Mouse (Mus musculus) cerebellum, postnatal 4 days (tissue): ENCODE data around the gene Mis18a.

ENCODE experiments used
- DNase-seq, 2 experiments: peaks; one replicate each; pipeline ENCODE4 v3.0.0; 2022; ENCODE audit warnings: low spot score in 2 of 2, mixed read lengths in 1 of 2

Mis18a gene

GRCm38 (mm10) chr16:90727233-90728115 lies at the start of gene Mis18a:
Gene Mis18a, minus strand, starts transcription at chr16:90727404.
- peak; percentile 91 to 95 for DNase-seq

GRCm38 (mm10) chr16:90775946-90776520 lies 48.8 kb upstream of the Mis18a start:
- DNase-seq: peak in 1 of 2 experiments; percentile 8

GRCm38 (mm10) chr16:90774646-90775045 lies 47.4 kb upstream of the Mis18a start:
- no peak for DNase-seq

GRCm38 (mm10) chr16:90774216-90774615 lies 47.0 kb upstream of the Mis18a start:
- no peak for DNase-seq

- no peak for DNase-seq
These were observed 39.8 kb upstream of the Mis18a start for GRCm38 (mm10) chr16:90766919-90767454.

GRCm38 (mm10) chr16:90765195-90765877 lies 38.1 kb upstream of the Mis18a start:
- no peak for DNase-seq

- DNase-seq: no peak
These were observed 33.3 kb upstream of the Mis18a start for GRCm38 (mm10) chr16:90760515-90760914.

GRCm38 (mm10) chr16:90759335-90759734 lies 32.1 kb upstream of the Mis18a start:
- DNase-seq: no peak

- DNase-seq: no peak
These were observed 26.3 kb upstream of the Mis18a start for GRCm38 (mm10) chr16:90753386-90753941.

- DNase-seq: no peak
These were observed 21.0 kb upstream of the Mis18a start for GRCm38 (mm10) chr16:90748169-90748568.

- no peak for DNase-seq
These were observed 19.9 kb upstream of the Mis18a start for GRCm38 (mm10) chr16:90747143-90747542.

- DNase-seq: no peak
These were observed 11.1 kb upstream of the Mis18a start, which contains the start of gene Mrap for GRCm38 (mm10) chr16:90738092-90738956. Gene Mrap, plus strand, starts transcription at chr16:90738207.

GRCm38 (mm10) chr16:90736672-90737270 lies 9.6 kb upstream of the Mis18a start:
- DNase-seq: no peak

GRCm38 (mm10) chr16:90735611-90736010 lies 8.4 kb upstream of the Mis18a start:
- DNase-seq: no peak

- no peak for DNase-seq
These were observed 490 bp downstream of the Mis18a start for GRCm38 (mm10) chr16:90726600-90727227.

- no peak for DNase-seq
These were observed 3.2 kb downstream of the Mis18a start for GRCm38 (mm10) chr16:90724051-90724450.

- no peak for DNase-seq
These were observed 16.9 kb downstream of the Mis18a start for GRCm38 (mm10) chr16:90710313-90710712.

GRCm38 (mm10) chr16:90709711-90710289 lies 17.4 kb downstream of the Mis18a start:
- DNase-seq: peak; percentile 59 to 79

GRCm38 (mm10) chr16:90706279-90706678 lies 20.9 kb downstream of the Mis18a start:
- DNase-seq: no peak
